Mouse (Mus musculus) left cerebral cortex, postnatal 14 days (tissue): Measurements from ENCODE around the gene Dhrs4. TPM values are rescaled to one million over a fixed set of nuclear protein-coding genes. Genes with fewer than 3 reads are reported as not detected.
A peak's percentile ranks its signal among the peaks of the same experiment; 100 is the strongest.

Experiments
- DNase-seq, 2 experiments: peaks; one replicate each; pipeline ENCODE4 v3.0.0; 2021 to 2022; ENCODE audit warnings: low spot score in 2 of 2, mixed read lengths in 1 of 2
- intact Hi-C: fragments of 180-260 bp; cut with DNase I; formaldehyde crosslinking; loops from one replicate; pipeline ENCODE4 v1.15.1; 2025
- total RNA-seq, 2 experiments: library from RNA; stranded (reverse); gene quantifications; 2 replicates each; pipeline ENCODE4 v1.2.3; 2021

Gene Dhrs4
- total RNA-seq, 2 experiments from 2014 or later = 11.7 to 16.0 TPM

- intact Hi-C loops = loop anchor here (10.0 kb wide), 1 partner anchor 203 kb away; no protein-coding TSS in a partner anchor
- no peak for DNase-seq
Observed at GRCm38 (mm10) chr14:55477421-55477820, 1.1 kb upstream of the Dhrs4 start.

- DNase-seq = no peak
- intact Hi-C loops = loop anchor here (10.0 kb wide), 1 partner anchor 203 kb away; no protein-coding TSS in a partner anchor
Observed at GRCm38 (mm10) chr14:55477829-55478228, 729 bp upstream of the Dhrs4 start.

GRCm38 (mm10) chr14:55479629-55480028, 1.1 kb downstream of the Dhrs4 start:
- DNase-seq = no peak
- intact Hi-C loops = loop anchor here (10.0 kb wide), 1 partner anchor 205 kb away; no protein-coding TSS in a partner anchor

GRCm38 (mm10) chr14:55484430-55485085, 6.0 kb downstream of the Dhrs4 start:
- intact Hi-C loops = no loop called here
- DNase-seq = no peak

- no peak for DNase-seq
- intact Hi-C loops = no loop called here
Observed at GRCm38 (mm10) chr14:55486836-55487235, 8.3 kb downstream of the Dhrs4 start.

GRCm38 (mm10) chr14:55490361-55491201, 12.0 kb downstream of the Dhrs4 start, which contains the start of gene Carmil3:
Gene Carmil3, plus strand, starts transcription at chr14:55490651.
- intact Hi-C loops = no loop called here
- DNase-seq = peak; percentile 86 to 88

GRCm38 (mm10) chr14:55491291-55491833, 12.8 kb downstream of the Dhrs4 start:
- intact Hi-C loops = no loop called here
- DNase-seq = peak; percentile 52 to 56

- intact Hi-C loops = no loop called here
Observed at GRCm38 (mm10) chr14:55492103-55492502, 13.5 kb downstream of the Dhrs4 start.

GRCm38 (mm10) chr14:55495509-55496240, 17.1 kb downstream of the Dhrs4 start:
- intact Hi-C loops = loop anchor here (5.0 kb wide), 1 partner anchor 42 kb away; no protein-coding TSS in a partner anchor
- no peak for DNase-seq

More at GRCm38 (mm10) chr14:55492103-55492502, 13.5 kb downstream of the Dhrs4 start:
- peak in 1 of 2 experiments; percentile 67 for DNase-seq

GRCm38 (mm10) chr14:55496761-55497448, 18.3 kb downstream of the Dhrs4 start:
- intact Hi-C loops = loop anchor here (5.0 kb wide), 1 partner anchor 40 kb away; no protein-coding TSS in a partner anchor

GRCm38 (mm10) chr14:55497449-55497821, 18.9 kb downstream of the Dhrs4 start:
- intact Hi-C loops = loop anchor here (5.0 kb wide), 1 partner anchor 40 kb away; no protein-coding TSS in a partner anchor
- peak; percentile 79 to 88 for DNase-seq

More at GRCm38 (mm10) chr14:55496761-55497448, 18.3 kb downstream of the Dhrs4 start:
- no peak for DNase-seq

GRCm38 (mm10) chr14:55505612-55506011, 27.1 kb downstream of the Dhrs4 start:
- no peak for DNase-seq
- intact Hi-C loops = no loop called here

GRCm38 (mm10) chr14:55507801-55508200, 29.2 kb downstream of the Dhrs4 start:
- intact Hi-C loops = no loop called here
- DNase-seq = no peak

GRCm38 (mm10) chr14:55509540-55509939, 31.0 kb downstream of the Dhrs4 start:
- intact Hi-C loops = no loop called here
- DNase-seq = no peak

- peak; percentile 60 to 92 for DNase-seq
- intact Hi-C loops = no loop called here
Observed at GRCm38 (mm10) chr14:55510125-55510731, 31.7 kb downstream of the Dhrs4 start, which contains the start of gene Cpne6. Gene Cpne6, plus strand, starts transcription at chr14:55510445.

GRCm38 (mm10) chr14:55511037-55511436, 32.5 kb downstream of the Dhrs4 start:
- peak; percentile 66 to 87 for DNase-seq
- intact Hi-C loops = no loop called here

- no peak for DNase-seq
- intact Hi-C loops = no loop called here
Observed at GRCm38 (mm10) chr14:55513927-55514326, 35.4 kb downstream of the Dhrs4 start.

GRCm38 (mm10) chr14:55515846-55516245, 37.3 kb downstream of the Dhrs4 start:
- intact Hi-C loops = no loop called here
- DNase-seq = no peak
